In the genomic region with DNA sequence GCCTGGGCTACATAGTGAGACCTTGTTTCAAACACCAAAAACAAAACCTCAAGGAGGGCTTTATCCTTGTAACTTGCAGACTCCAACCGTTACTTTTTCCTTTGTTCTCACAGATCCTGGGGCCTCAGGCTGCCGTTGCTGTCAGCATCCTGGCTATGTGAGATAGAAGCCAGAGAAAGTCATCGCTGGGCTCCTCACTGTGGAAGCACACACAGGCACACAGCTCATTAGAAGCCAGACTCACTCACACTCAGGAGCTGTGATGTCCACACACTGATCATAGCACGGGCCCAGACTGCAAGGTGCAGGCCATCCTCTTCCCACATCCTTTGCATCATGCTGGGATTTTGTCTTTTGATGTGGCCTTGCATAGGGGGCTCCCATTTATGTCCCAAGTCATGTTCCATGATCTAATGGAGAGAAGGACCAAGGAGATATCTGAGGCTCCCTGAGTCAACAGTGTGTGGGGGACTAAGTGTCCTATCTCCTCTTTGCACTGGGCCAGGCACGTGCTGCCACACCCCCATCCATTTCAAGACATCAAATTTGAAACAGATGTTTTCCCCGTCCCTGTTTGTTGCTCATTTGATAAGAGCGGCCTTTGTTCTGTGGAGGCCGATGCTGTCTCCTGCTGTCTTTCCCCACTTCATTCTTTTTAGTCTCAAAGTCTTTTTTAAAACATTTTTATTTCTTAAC, we compare ENCODE assay signal across 11 mouse cellular contexts. TPM values are rescaled to one million over a fixed set of nuclear protein-coding genes. Genes with fewer than 3 reads are reported as not detected.
DNase-seq lines count a peak whose midpoint lies in the region; ATAC-seq lines count a peak whose summit lies in the region.
"Had no signal": no experiment of that assay in that cellular context is flagged by ENCODE, and none has a peak within 500 bp of the region (broad histone marks: within the 10 kb centered on the region; RNA-seq: fewer than 3 reads in every experiment).

No protein-coding gene starts in this region.

- no peak overlapping the region for H3K4me2 ChIP-seq in lung, embryonic 15.5 days
- H3K4me2 ChIP-seq: embryonic facial prominence, embryonic 15.5 days had no signal

- no peak overlapping the region for H3K27ac ChIP-seq in lung, embryonic 15.5 days
- H3K27ac ChIP-seq: embryonic facial prominence, embryonic 15.5 days had no signal

- no peak overlapping the region for H3K4me3 ChIP-seq in lung, embryonic 15.5 days
- H3K4me3 ChIP-seq: embryonic facial prominence, embryonic 15.5 days had no signal

- DNase-seq in lung, postnatal 25 days (ENCODE audit: low spot score), result no peak
- peak; percentile 67 for DNase-seq in embryo, embryonic 10 days (ENCODE audit: low spot score)
- DNase-seq in liver, result peak; percentile 88
- DNase-seq in spleen, postnatal 4 days (ENCODE audit: low spot score in 2 of 2), result peak; percentile 66 to 73
- DNase-seq in retina, embryonic 14.5 days (ENCODE audit: low spot score), result no peak
- DNase-seq in lung, postnatal 36 days, result no peak
- DNase-seq: kidney, adult 8-10 months; retina, postnatal 1 day; thymus, postnatal 36 days had no signal

- no peak overlapping the region for H3K9ac ChIP-seq in lung, embryonic 15.5 days
- H3K9ac ChIP-seq: embryonic facial prominence, embryonic 15.5 days had no signal

- H3K4me1 ChIP-seq in lung, embryonic 15.5 days, result no peaks in the 10 kb centered on the region
- H3K4me1 ChIP-seq: embryonic facial prominence, embryonic 15.5 days had no signal

- no peaks in the 10 kb centered on the region for H3K36me3 ChIP-seq in lung, embryonic 15.5 days
- H3K36me3 ChIP-seq: embryonic facial prominence, embryonic 15.5 days had no signal

- no peaks in the 10 kb centered on the region for H3K27me3 ChIP-seq in lung, embryonic 15.5 days
- H3K27me3 ChIP-seq: embryonic facial prominence, embryonic 15.5 days had no signal

- peak; percentile 72; the same call in 1 of the 2 replicates for ATAC-seq in lung, embryonic 15.5 days (ENCODE audit: borderline replicate concordance, extremely low read depth, low FRiP score, low TSS enrichment)

- WGBS in lung, embryonic 15.5 days, result 41% methylated on average over 8 of the region's 8 CpGs

- H3K9me3 ChIP-seq in lung, embryonic 15.5 days, result no peaks in the 10 kb centered on the region
- H3K9me3 ChIP-seq: embryonic facial prominence, embryonic 15.5 days had no signal

RNA-seq across cellular contexts. Expression of a gene that starts 17.5 kb away (rescaled TPM):
- polyA plus RNA-seq in lung, embryonic 15.5 days (2015; fragmentation: Nextera tagmentation; extraction: Ambion mirVana), result 0.11 TPM in 1 of 2 replicates, not detected in the other

Comparison
In these comparisons a context has a peak if more than half of its experiments do, and no peak if none do; other contexts are left out.
1. DNase-seq: peak in embryo, embryonic 10 days (single experiment), liver (single experiment) and spleen, postnatal 4 days (2 of 2); none in lung, postnatal 25 days (single experiment), retina, embryonic 14.5 days (single experiment) and lung, postnatal 36 days (single experiment).